Mouse (Mus musculus): ENCODE results near the gene Leng1.
A peak's percentile ranks its signal among the peaks of the same experiment; 100 is the strongest.

Leng1 gene

GRCm38 (mm10) chr7:3692382-3692986 is 26.8 kb upstream of the Leng1 start, which contains the start of gene Tsen34:
Gene Tsen34 (plus strand): TSS chr7:3692863.
- DNase-seq (ENCODE audit: low read depth, low spot score), result no peak

- DNase-seq (ENCODE audit: low read depth, low spot score), result no peak
Observed at GRCm38 (mm10) chr7:3691919-3692318, 26.3 kb upstream of the Leng1 start.

DNA sequence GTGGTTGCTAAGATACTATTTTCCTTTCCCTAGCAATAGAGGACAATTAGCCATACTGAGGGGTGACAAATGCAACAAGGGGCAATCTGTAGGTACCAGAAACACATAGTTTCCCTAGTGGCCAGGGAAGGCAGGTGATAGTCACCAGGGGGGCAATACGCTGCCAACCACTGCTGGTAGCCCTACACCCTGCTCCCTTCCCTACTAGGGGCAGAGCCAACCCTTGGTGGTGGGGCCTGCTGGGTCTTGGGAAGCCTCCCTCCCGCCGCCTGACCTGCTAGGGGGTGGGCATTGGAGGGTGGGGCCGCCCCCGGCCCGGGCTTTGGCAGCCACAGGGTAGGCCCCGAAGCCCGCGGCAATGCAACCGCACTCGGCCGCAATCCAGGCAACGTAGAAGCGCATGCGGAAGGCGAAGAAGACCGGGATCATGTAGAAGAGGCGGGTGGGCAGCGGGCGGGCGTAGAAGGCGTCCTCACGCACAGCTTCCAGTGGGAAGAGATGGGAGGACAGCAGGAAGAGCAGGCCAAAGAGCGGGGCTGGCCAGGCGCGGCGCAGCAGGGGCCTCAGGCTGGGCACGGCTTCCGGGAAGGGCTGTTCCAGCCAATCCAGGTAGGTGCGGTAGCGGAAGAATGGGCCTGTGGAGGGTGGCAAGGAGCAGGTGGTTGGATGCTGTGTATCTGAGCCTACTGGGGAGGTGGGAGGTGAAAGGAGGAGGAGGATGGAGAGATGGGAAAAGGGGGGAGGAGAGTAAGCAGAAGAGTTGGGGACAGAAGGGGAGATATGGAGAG is 20.0 kb upstream of the Leng1 start:
- DNase-seq (ENCODE audit: low read depth, low spot score), result no peak

- DNase-seq (ENCODE audit: low read depth, low spot score), result no peak
Observed at GRCm38 (mm10) chr7:3684698-3685097, 19.1 kb upstream of the Leng1 start.

DNA sequence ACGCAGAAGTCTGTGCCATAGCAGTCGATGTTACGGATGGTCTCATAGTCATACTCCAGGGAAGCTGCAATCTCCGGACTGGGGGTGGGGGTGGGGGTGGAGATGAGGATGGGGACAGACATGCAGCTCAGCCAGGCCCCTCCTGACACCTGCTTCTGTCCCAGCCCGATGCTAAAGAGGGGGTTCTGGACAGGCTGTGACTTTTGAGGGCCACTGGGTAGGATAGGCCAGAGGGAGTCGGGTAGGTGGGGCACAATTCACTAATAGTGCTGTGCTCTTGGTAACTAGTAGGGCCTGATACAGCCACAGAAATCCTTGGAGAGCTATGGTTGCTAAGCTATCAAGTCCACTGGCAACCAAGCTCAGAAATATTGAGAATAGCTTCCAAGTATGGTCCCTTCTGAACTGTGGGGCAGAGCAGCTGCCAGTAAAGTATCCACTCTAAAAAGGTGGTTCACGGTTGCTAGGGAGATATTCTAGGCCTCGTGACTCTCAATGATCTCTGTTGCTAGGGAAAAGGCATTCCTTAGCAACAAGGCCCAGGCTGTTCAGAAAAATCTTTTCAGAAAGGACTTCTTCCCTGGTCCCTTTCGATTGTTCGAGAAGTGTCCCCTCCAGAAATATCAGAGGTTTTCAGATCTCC is 18.4 kb upstream of the Leng1 start:
- DNase-seq (ENCODE audit: low read depth, low spot score), result no peak

DNA sequence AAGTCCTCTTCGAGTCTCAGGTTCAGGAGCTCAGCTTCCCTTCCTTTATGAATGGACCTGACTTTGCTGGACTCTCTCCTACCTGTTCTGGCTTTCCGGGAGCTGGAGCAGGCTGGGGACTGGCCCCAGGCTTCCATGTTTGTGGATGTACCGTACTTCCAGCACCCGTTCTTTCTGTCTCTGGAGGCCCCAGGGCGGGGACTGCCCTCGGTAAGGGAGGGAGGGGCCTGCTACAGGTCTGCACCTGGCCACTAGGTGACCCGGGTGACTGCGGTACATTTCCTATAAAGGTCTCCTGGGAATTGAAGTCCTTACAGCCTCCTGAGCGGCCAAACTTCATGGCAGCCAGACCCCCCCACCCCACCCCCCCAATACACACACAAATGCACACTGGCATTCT is 11.7 kb upstream of the Leng1 start, which contains the start of gene Tmc4:
Gene Tmc4, minus strand, starts transcription at position 212 of the 400 bp plus-strand sequence.
- DNase-seq (ENCODE audit: low read depth, low spot score), result peak; percentile 35

GRCm38 (mm10) chr7:3676371-3676770 is 10.7 kb upstream of the Leng1 start:
- DNase-seq (ENCODE audit: low read depth, low spot score), result no peak

DNA sequence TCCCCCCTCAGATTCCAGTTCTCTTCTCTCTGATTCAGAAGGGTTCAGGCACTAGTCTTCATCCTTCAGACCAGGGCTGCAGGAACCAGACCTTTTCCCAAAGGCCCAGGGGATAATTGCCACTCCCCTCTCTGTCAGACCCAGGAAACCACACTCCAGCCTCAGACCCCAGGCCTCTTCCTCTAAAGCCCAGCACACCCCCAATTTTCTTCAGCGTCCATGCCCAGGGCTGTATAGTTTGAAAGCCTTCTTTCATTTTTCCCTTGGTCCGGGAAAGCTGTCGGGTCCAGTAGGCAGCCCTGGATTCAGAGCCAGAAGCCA is 9.5 kb upstream of the Leng1 start:
- DNase-seq (ENCODE audit: low read depth, low spot score), result no peak

GRCm38 (mm10) chr7:3674507-3675227 is 9.0 kb upstream of the Leng1 start:
- peak; percentile 90 for DNase-seq (ENCODE audit: low read depth, low spot score)

- peak; percentile 80 for DNase-seq (ENCODE audit: low read depth, low spot score)
Observed at GRCm38 (mm10) chr7:3666921-3667391, 1.3 kb upstream of the Leng1 start.

GRCm38 (mm10) chr7:3664524-3665214 is 971 bp downstream of the Leng1 start:
- no peak for DNase-seq (ENCODE audit: low read depth, low spot score)

GRCm38 (mm10) chr7:3658578-3658977 is 7.1 kb downstream of the Leng1 start:
- DNase-seq (ENCODE audit: low read depth, low spot score), result no peak

DNA sequence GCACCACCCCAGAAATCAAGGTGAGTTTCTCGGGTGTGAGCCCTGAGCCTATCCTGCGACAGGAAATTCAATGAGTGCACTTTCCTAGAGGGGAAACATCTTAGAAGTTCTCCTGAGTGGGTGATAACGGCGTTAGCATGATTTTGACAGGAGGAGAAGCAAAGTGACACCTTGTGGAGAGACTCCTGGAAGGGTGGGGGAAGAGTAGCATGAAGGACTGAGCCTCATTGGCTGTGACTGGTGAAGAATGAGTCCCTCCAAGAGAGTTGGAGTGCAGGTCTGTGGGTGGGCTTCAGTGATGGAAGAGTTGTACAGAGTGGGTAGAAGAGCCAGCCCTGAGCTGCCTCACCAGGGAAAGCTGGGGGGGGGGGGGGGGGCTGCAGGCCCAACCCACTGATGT is 8.7 kb downstream of the Leng1 start:
- no peak for DNase-seq (ENCODE audit: low read depth, low spot score)

GRCm38 (mm10) chr7:3646641-3647040 is 19.0 kb downstream of the Leng1 start:
- DNase-seq (ENCODE audit: low read depth, low spot score), result no peak

- DNase-seq (ENCODE audit: low read depth, low spot score), result no peak
Observed at GRCm38 (mm10) chr7:3646188-3646587, 19.5 kb downstream of the Leng1 start.

- no peak for DNase-seq (ENCODE audit: low read depth, low spot score)
Observed at GRCm38 (mm10) chr7:3645488-3646025, 20.1 kb downstream of the Leng1 start.

- DNase-seq (ENCODE audit: low read depth, low spot score), result peak; percentile 100
Observed at GRCm38 (mm10) chr7:3644672-3645487, 20.8 kb downstream of the Leng1 start, which contains the start of gene Cnot3. Gene Cnot3 (plus strand): TSS chr7:3645268.

GRCm38 (mm10) chr7:3644348-3644671 is 21.3 kb downstream of the Leng1 start:
- DNase-seq (ENCODE audit: low read depth, low spot score), result no peak

DNA sequence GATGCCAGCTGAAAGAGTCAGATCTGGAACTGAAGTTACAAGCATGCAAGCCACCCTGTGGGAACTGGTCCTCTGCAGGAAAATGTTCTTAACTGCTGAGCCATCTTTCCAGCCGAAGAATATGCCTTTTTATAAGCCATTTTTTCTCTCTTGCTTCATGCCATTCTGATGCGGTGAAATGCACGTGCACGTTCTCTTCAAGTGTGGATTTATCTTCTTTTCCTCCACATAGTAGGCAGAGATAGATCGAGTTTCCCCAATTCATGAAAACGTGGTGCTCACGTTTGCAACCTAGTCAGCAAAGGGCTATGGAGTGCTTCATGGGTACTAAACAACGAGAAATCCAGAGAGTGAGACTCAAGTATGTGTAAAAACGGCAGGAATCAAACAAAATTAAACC is 21.8 kb downstream of the Leng1 start:
- DNase-seq (ENCODE audit: low read depth, low spot score), result no peak

DNA sequence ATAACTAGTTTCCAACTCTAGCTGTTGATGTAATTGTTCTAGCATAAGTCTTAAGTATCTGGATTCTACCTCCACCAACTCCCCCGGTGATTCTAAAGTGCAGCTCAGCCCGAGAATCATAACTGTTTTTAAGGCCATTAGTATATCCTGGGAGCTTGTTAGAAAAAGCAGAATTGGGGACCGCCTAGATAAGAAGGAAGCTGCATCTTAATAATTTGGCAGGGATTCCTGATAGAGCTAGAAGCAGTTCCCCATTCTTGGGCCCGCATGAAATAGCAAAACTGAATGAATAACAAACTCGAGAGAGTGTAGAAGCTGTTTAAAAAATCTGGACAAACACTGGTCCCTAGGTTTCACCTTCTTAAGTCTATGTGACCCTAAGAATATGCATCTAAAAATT is 22.2 kb downstream of the Leng1 start:
- DNase-seq (ENCODE audit: low read depth, low spot score), result no peak
